Mouse (Mus musculus): ENCODE measurements around the gene Tfec. TPM values are rescaled to one million over a fixed set of nuclear protein-coding genes. Genes with fewer than 3 reads are reported as not detected.

Gene Tfec
- 7.2 and 8.7 TPM in 2 replicates for polyA plus RNA-seq (2015; fragmentation: Nextera tagmentation; extraction: Ambion mirVana)

GRCm38 (mm10) chr6:16898251-16898862 lies at the start of gene Tfec:
Gene Tfec, minus strand, starts transcription at chr6:16898441.
- no peak for ATAC-seq (replicated peaks; ENCODE audit: low FRiP score, low read depth)
- 72% methylated on average over 7 of the region's 7 CpGs for WGBS

GRCm38 (mm10) chr6:16947837-16948236 lies 49.6 kb upstream of the Tfec start:
- 46% methylated on average over 3 of the region's 3 CpGs for WGBS
- Histone ChIP-seq H3K4me2 (ENCODE audit: low read length) (no peak overlapping the region), H3K9ac (ENCODE audit: low read depth, low read length) (no peak overlapping the region), H3K36me3 (ENCODE audit: insufficient read depth, low read length) (no peaks in the 10 kb centered on the region), H3K27ac (no peak overlapping the region), H3K27me3 (ENCODE audit: insufficient read depth, low read length) (no peaks in the 10 kb centered on the region), H3K9me3 (replicated peaks; ENCODE audit: low read length) (no peaks in the 10 kb centered on the region; the same call in 1 of the 2 replicates), H3K4me1 (replicated peaks; ENCODE audit: insufficient read depth, low read length) (no peaks in the 10 kb centered on the region), H3K4me3 (replicated peaks; ENCODE audit: low read depth, low read length) (no peak overlapping the region)
- no peak for TF ChIP-seq CTCF (IDR thresholded peaks at IDR 0.05; ENCODE audit: low read depth)
- ATAC-seq (replicated peaks; ENCODE audit: low FRiP score, low read depth) (no peak), DNase-seq (ENCODE audit: low spot score) (peak; percentile 3)

More at GRCm38 (mm10) chr6:16898251-16898862, at the start of gene Tfec:
- H3K4me1 ChIP-seq (replicated peaks; ENCODE audit: insufficient read depth, low read length): no peaks in the 10 kb centered on the region
- H3K36me3 ChIP-seq (ENCODE audit: insufficient read depth, low read length): no peaks in the 10 kb centered on the region
- DNase-seq (ENCODE audit: low spot score): no peak
- no peak within 1 kb of the TSS for H3K27ac ChIP-seq
- H3K4me3 ChIP-seq (replicated peaks; ENCODE audit: low read depth, low read length): no peak within 1 kb of the TSS
- no peak within 1 kb of the TSS for H3K4me2 ChIP-seq (ENCODE audit: low read length)
- H3K27me3 ChIP-seq (ENCODE audit: insufficient read depth, low read length): no peaks in the 10 kb centered on the region
- H3K9ac ChIP-seq (ENCODE audit: low read depth, low read length): no peak within 1 kb of the TSS
- no peaks in the 10 kb centered on the region for H3K9me3 ChIP-seq (replicated peaks; ENCODE audit: low read length)
- no peak for TF ChIP-seq CTCF (IDR thresholded peaks at IDR 0.05; ENCODE audit: low read depth)

- H3K4me2 ChIP-seq (ENCODE audit: low read length): no peak overlapping the region
- 87% methylated on average over 3 of the region's 3 CpGs for WGBS
- no peak for DNase-seq (ENCODE audit: low spot score)
- no peak overlapping the region for H3K27ac ChIP-seq
- H3K9me3 ChIP-seq (replicated peaks; ENCODE audit: low read length): no peaks in the 10 kb centered on the region
- H3K27me3 ChIP-seq (ENCODE audit: insufficient read depth, low read length): no peaks in the 10 kb centered on the region
- no peak for ATAC-seq (replicated peaks; ENCODE audit: low FRiP score, low read depth)
- no peak overlapping the region for H3K4me3 ChIP-seq (replicated peaks; ENCODE audit: low read depth, low read length)
- no peak overlapping the region for H3K9ac ChIP-seq (ENCODE audit: low read depth, low read length)
- H3K36me3 ChIP-seq (ENCODE audit: insufficient read depth, low read length): no peaks in the 10 kb centered on the region
- TF ChIP-seq CTCF (IDR thresholded peaks at IDR 0.05; ENCODE audit: low read depth): no peak
- H3K4me1 ChIP-seq (replicated peaks; ENCODE audit: insufficient read depth, low read length): no peaks in the 10 kb centered on the region
Observed at GRCm38 (mm10) chr6:16943513-16943912, 45.3 kb upstream of the Tfec start.

GRCm38 (mm10) chr6:16942433-16942832 lies 44.2 kb upstream of the Tfec start:
- 65% methylated on average over 4 of the region's 4 CpGs for whole genome bisulfite sequencing
- no peaks in the 10 kb centered on the region for H3K36me3 ChIP-seq (ENCODE audit: insufficient read depth, low read length)
- no peaks in the 10 kb centered on the region for H3K4me1 ChIP-seq (replicated peaks; ENCODE audit: insufficient read depth, low read length)
- DNase-seq (ENCODE audit: low spot score): no peak
- TF ChIP-seq CTCF (IDR thresholded peaks at IDR 0.05; ENCODE audit: low read depth): no peak
- no peaks in the 10 kb centered on the region for H3K27me3 ChIP-seq (ENCODE audit: insufficient read depth, low read length)
- no peaks in the 10 kb centered on the region for H3K9me3 ChIP-seq (replicated peaks; ENCODE audit: low read length)
- H3K4me2 ChIP-seq (ENCODE audit: low read length): no peak overlapping the region
- H3K9ac ChIP-seq (ENCODE audit: low read depth, low read length): no peak overlapping the region
- H3K27ac ChIP-seq: no peak overlapping the region
- H3K4me3 ChIP-seq (replicated peaks; ENCODE audit: low read depth, low read length): no peak overlapping the region
- no peak for ATAC-seq (replicated peaks; ENCODE audit: low FRiP score, low read depth)

GRCm38 (mm10) chr6:16931059-16931458 lies 32.8 kb upstream of the Tfec start:
- Histone ChIP-seq H3K4me3 (replicated peaks; ENCODE audit: low read depth, low read length) (no peak overlapping the region), H3K9me3 (replicated peaks; ENCODE audit: low read length) (no peaks in the 10 kb centered on the region), H3K4me2 (ENCODE audit: low read length) (no peak overlapping the region), H3K9ac (ENCODE audit: low read depth, low read length) (no peak overlapping the region), H3K4me1 (replicated peaks; ENCODE audit: insufficient read depth, low read length) (no peaks in the 10 kb centered on the region), H3K27me3 (ENCODE audit: insufficient read depth, low read length) (no peaks in the 10 kb centered on the region), H3K36me3 (ENCODE audit: insufficient read depth, low read length) (no peaks in the 10 kb centered on the region), H3K27ac (no peak overlapping the region)
- ATAC-seq (replicated peaks; ENCODE audit: low FRiP score, low read depth): no peak
- DNase-seq (ENCODE audit: low spot score): no peak
- 81% methylated on average over 6 of the region's 6 CpGs for WGBS
- TF ChIP-seq CTCF (IDR thresholded peaks at IDR 0.05; ENCODE audit: low read depth): no peak

- TF ChIP-seq CTCF (IDR thresholded peaks at IDR 0.05; ENCODE audit: low read depth): no peak
- H3K4me2 ChIP-seq (ENCODE audit: low read length): no peak overlapping the region
- no peaks in the 10 kb centered on the region for H3K36me3 ChIP-seq (ENCODE audit: insufficient read depth, low read length)
- H3K27me3 ChIP-seq (ENCODE audit: insufficient read depth, low read length): no peaks in the 10 kb centered on the region
- ATAC-seq (replicated peaks; ENCODE audit: low FRiP score, low read depth) (no peak), DNase-seq (ENCODE audit: low spot score) (peak; percentile 6)
- no peak overlapping the region for H3K4me3 ChIP-seq (replicated peaks; ENCODE audit: low read depth, low read length)
- no peaks in the 10 kb centered on the region for H3K4me1 ChIP-seq (replicated peaks; ENCODE audit: insufficient read depth, low read length)
- 68% methylated on average over 2 of the region's 2 CpGs for WGBS
- no peak overlapping the region for H3K27ac ChIP-seq
- no peak overlapping the region for H3K9ac ChIP-seq (ENCODE audit: low read depth, low read length)
- H3K9me3 ChIP-seq (replicated peaks; ENCODE audit: low read length): no peaks in the 10 kb centered on the region
Observed at GRCm38 (mm10) chr6:16920111-16920656, 21.9 kb upstream of the Tfec start.
